Mouse (Mus musculus): ENCODE results near the gene Parp8. TPM values are rescaled to one million over a fixed set of nuclear protein-coding genes. Genes with fewer than 3 reads are reported as not detected.
"Not testable (repeated sequence)": the region's sequence is repeated elsewhere in the genome, so short reads cannot be mapped to it uniquely, and the experiment has no call there.

The Parp8 gene
- polyA plus RNA-seq, 1 experiment from 2014 or later: 3.9 TPM

- H3K9ac ChIP-seq: no peak overlapping the region
- 86% methylated on average over 6 of the region's 6 CpGs for WGBS (ENCODE audit: insufficient replicate concordance)
- no peaks in the 10 kb centered on the region for H3K4me1 ChIP-seq
- H3K4me2 ChIP-seq: no peak overlapping the region
- H3K27ac ChIP-seq: no peak overlapping the region
- H3K36me3 ChIP-seq: no peaks in the 10 kb centered on the region
- no peaks in the 10 kb centered on the region for H3K27me3 ChIP-seq (replicated peaks)
- H3K9me3 ChIP-seq (replicated peaks): no peaks in the 10 kb centered on the region
- no peak overlapping the region for H3K4me3 ChIP-seq
- ATAC-seq: no peak
These were observed 76.3 kb downstream of the Parp8 start for GRCm38 (mm10) chr13:116949056-116949455.

- Histone ChIP-seq H3K9ac (no peak overlapping the region), H3K27ac (no peak overlapping the region), H3K36me3 (no peaks in the 10 kb centered on the region), H3K4me3 (no peak overlapping the region), H3K27me3 (replicated peaks) (no peaks in the 10 kb centered on the region), H3K9me3 (replicated peaks) (no peaks in the 10 kb centered on the region), H3K4me1 (no peaks in the 10 kb centered on the region), H3K4me2 (no peak overlapping the region)
- 45% methylated on average over 5 of the region's 5 CpGs for WGBS (ENCODE audit: insufficient replicate concordance)
- ATAC-seq: no peak
These were observed 77.1 kb downstream of the Parp8 start for GRCm38 (mm10) chr13:116948299-116948659.

GRCm38 (mm10) chr13:116947611-116948298 is 77.6 kb downstream of the Parp8 start:
- Histone ChIP-seq H3K36me3 (no peaks in the 10 kb centered on the region), H3K4me2 (no peak overlapping the region), H3K9me3 (replicated peaks) (no peaks in the 10 kb centered on the region), H3K4me3 (no peak overlapping the region), H3K9ac (no peak overlapping the region), H3K27ac (no peak overlapping the region), H3K27me3 (replicated peaks) (no peaks in the 10 kb centered on the region), H3K4me1 (no peaks in the 10 kb centered on the region)
- WGBS (ENCODE audit: insufficient replicate concordance): 64% methylated on average over 9 of the region's 9 CpGs
- no peak for ATAC-seq

- Histone ChIP-seq H3K27ac (no peak overlapping the region), H3K9ac (no peak overlapping the region), H3K4me3 (no peak overlapping the region), H3K27me3 (replicated peaks) (no peaks in the 10 kb centered on the region), H3K36me3 (no peaks in the 10 kb centered on the region), H3K4me1 (no peaks in the 10 kb centered on the region), H3K4me2 (no peak overlapping the region), H3K9me3 (replicated peaks) (no peaks in the 10 kb centered on the region)
- WGBS (ENCODE audit: insufficient replicate concordance): 56% methylated on average over 4 of the region's 4 CpGs
- no peak for ATAC-seq
These were observed 78.8 kb downstream of the Parp8 start for GRCm38 (mm10) chr13:116946566-116946965.

GRCm38 (mm10) chr13:116941280-116942015 is 83.9 kb downstream of the Parp8 start:
- Histone ChIP-seq H3K9ac (no peak overlapping the region), H3K4me2 (no peak overlapping the region), H3K9me3 (replicated peaks) (no peaks in the 10 kb centered on the region), H3K36me3 (no peaks in the 10 kb centered on the region), H3K27ac (no peak overlapping the region), H3K4me3 (no peak overlapping the region), H3K27me3 (replicated peaks) (no peaks in the 10 kb centered on the region), H3K4me1 (no peaks in the 10 kb centered on the region)
- no peak for ATAC-seq
- 73% methylated on average over 13 of the region's 13 CpGs for WGBS (ENCODE audit: insufficient replicate concordance)

- no peaks in the 10 kb centered on the region for H3K4me1 ChIP-seq
- no peaks in the 10 kb centered on the region for H3K36me3 ChIP-seq
- no peak overlapping the region for H3K4me3 ChIP-seq
- H3K4me2 ChIP-seq: no peak overlapping the region
- ATAC-seq: no peak
- no peak overlapping the region for H3K27ac ChIP-seq
- no peak overlapping the region for H3K9ac ChIP-seq
- no peaks in the 10 kb centered on the region for H3K27me3 ChIP-seq (replicated peaks)
- 71% methylated on average over 7 of the region's 7 CpGs for WGBS (ENCODE audit: insufficient replicate concordance)
- H3K9me3 ChIP-seq (replicated peaks): no peaks in the 10 kb centered on the region
These were observed 84.6 kb downstream of the Parp8 start for GRCm38 (mm10) chr13:116940761-116941160.

GRCm38 (mm10) chr13:116937019-116937418 is 88.3 kb downstream of the Parp8 start:
- not testable (repeated sequence) for H3K9me3 ChIP-seq (replicated peaks); H3K9ac ChIP-seq; H3K4me2 ChIP-seq; H3K36me3 ChIP-seq; H3K4me3 ChIP-seq; ATAC-seq; H3K27ac ChIP-seq; H3K4me1 ChIP-seq; H3K27me3 ChIP-seq (replicated peaks)
- WGBS (ENCODE audit: insufficient replicate concordance): 63% methylated on average over 3 of the region's 3 CpGs

- no peak for ATAC-seq
- no peaks in the 10 kb centered on the region for H3K27me3 ChIP-seq (replicated peaks)
- H3K27ac ChIP-seq: no peak overlapping the region
- no peak overlapping the region for H3K4me3 ChIP-seq
- H3K9ac ChIP-seq: no peak overlapping the region
- no peak overlapping the region for H3K4me2 ChIP-seq
- no peaks in the 10 kb centered on the region for H3K36me3 ChIP-seq
- 74% methylated on average over 6 of the region's 6 CpGs for WGBS (ENCODE audit: insufficient replicate concordance)
- no peaks in the 10 kb centered on the region for H3K4me1 ChIP-seq
- H3K9me3 ChIP-seq (replicated peaks): no peaks in the 10 kb centered on the region
These were observed 107.9 kb downstream of the Parp8 start for GRCm38 (mm10) chr13:116917387-116917930.

- no peak overlapping the region for H3K9ac ChIP-seq
- 54% methylated on average over 3 of the region's 3 CpGs for WGBS (ENCODE audit: insufficient replicate concordance)
- H3K4me2 ChIP-seq: no peak overlapping the region
- no peak overlapping the region for H3K4me3 ChIP-seq
- H3K4me1 ChIP-seq: no peaks in the 10 kb centered on the region
- H3K27me3 ChIP-seq (replicated peaks): no peaks in the 10 kb centered on the region
- H3K9me3 ChIP-seq (replicated peaks): no peaks in the 10 kb centered on the region
- ATAC-seq: no peak
- no peaks in the 10 kb centered on the region for H3K36me3 ChIP-seq
- no peak overlapping the region for H3K27ac ChIP-seq
These were observed 117.1 kb downstream of the Parp8 start for GRCm38 (mm10) chr13:116908284-116908683.

- 70% methylated on average over 5 of the region's 5 CpGs for WGBS (ENCODE audit: insufficient replicate concordance)
- H3K36me3 ChIP-seq: no peaks in the 10 kb centered on the region
- H3K27ac ChIP-seq: no peak overlapping the region
- ATAC-seq: no peak
- no peaks in the 10 kb centered on the region for H3K4me1 ChIP-seq
- no peak overlapping the region for H3K4me2 ChIP-seq
- no peaks in the 10 kb centered on the region for H3K9me3 ChIP-seq (replicated peaks)
- H3K4me3 ChIP-seq: no peak overlapping the region
- H3K27me3 ChIP-seq (replicated peaks): no peaks in the 10 kb centered on the region
- no peak overlapping the region for H3K9ac ChIP-seq
These were observed 121.9 kb downstream of the Parp8 start for GRCm38 (mm10) chr13:116903394-116903793.

GRCm38 (mm10) chr13:116898395-116898794 is 126.9 kb downstream of the Parp8 start:
- Histone ChIP-seq H3K4me3 (no peak overlapping the region), H3K27me3 (replicated peaks) (no peaks in the 10 kb centered on the region), H3K9me3 (replicated peaks) (no peaks in the 10 kb centered on the region), H3K27ac (no peak overlapping the region), H3K36me3 (no peaks in the 10 kb centered on the region), H3K4me1 (no peaks in the 10 kb centered on the region), H3K9ac (no peak overlapping the region), H3K4me2 (no peak overlapping the region)
- 65% methylated on average over 5 of the region's 5 CpGs for WGBS (ENCODE audit: insufficient replicate concordance)
- no peak for ATAC-seq

- no peak for ATAC-seq
- no peaks in the 10 kb centered on the region for H3K36me3 ChIP-seq
- 72% methylated on average over 1 of the region's 1 CpGs for WGBS (ENCODE audit: insufficient replicate concordance)
These were observed 127.6 kb downstream of the Parp8 start for GRCm38 (mm10) chr13:116897711-116898110.

More at GRCm38 (mm10) chr13:116897711-116898110, 127.6 kb downstream of the Parp8 start:
- Histone ChIP-seq H3K9me3 (replicated peaks) (no peaks in the 10 kb centered on the region), H3K27ac (no peak overlapping the region), H3K27me3 (replicated peaks) (no peaks in the 10 kb centered on the region), H3K4me1 (no peaks in the 10 kb centered on the region), H3K4me3 (no peak overlapping the region), H3K4me2 (no peak overlapping the region), H3K9ac (no peak overlapping the region)

All from liver, embryonic 12.5 days (tissue).